Mouse (Mus musculus): ENCODE data around the gene Tppp3. TPM values are rescaled to one million over a fixed set of nuclear protein-coding genes. Genes with fewer than 3 reads are reported as not detected.
A peak's percentile ranks its signal among the peaks of the same experiment; 100 is the strongest.

The Tppp3 gene
- total RNA-seq (2014; fragmentation: Nextera tagmentation) (not detected in 2 replicates), total RNA-seq (2017) (not detected in 2 replicates)

DNA sequence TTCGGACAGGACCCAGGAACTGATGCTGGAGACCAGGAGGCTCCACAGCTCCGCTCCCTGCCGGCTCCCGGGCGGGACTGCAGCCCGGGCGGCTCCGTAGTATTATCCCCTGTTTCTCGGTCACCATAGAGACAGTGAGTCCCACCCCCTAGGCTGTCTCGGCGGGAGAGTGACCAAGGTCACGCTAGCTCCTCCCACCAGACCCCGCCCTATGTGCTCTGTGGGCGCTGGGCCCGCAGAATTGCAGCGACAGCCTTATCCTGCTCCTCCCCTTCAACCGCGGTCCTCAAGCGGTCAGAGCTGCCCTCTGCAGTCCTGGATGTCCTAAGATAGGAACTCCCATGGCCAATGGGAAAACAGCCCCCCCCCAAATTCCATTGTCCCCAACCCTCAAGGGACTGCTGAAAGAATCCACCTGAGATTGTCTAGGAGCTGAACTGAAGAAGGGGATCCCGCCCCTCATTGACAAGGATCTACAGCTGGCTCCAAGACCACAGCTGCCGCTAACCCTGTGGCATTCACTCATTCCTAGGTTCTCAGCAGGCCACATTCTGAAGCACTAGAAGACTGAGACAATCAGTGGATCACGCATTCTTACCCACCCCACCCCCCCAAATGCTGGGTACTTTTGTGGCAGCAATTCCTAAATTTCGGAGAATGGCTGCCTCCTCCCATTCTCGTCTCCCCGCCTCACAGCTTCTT lies at the start of gene Tppp3:
Tppp3 (minus strand) TSS at position 213 of the 702 bp plus-strand sequence.
- peak; percentile 84 for ATAC-seq (replicated peaks; ENCODE audit: poor library complexity, severe bottlenecking)

DNA sequence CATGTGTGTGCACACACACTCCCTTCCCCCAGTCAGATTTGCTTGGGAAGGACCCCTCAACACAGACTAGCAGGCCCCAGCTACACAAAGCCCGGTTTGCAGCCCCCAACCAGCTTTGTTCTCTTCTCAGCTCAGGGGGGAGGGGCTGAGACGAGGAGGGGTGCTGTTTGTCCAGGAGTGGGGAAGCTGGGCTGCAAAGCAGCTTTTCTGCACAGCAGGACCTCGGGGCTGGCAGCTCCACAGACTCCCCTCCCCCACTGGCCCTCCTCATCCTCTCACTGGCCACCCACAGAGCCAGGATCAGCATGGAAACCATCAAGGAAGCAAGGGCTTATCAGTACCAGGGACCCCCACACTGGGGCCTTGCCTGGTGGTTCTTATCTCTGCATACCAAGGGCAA lies 49.7 kb upstream of the Tppp3 start:
- ATAC-seq (replicated peaks; ENCODE audit: poor library complexity, severe bottlenecking), result no peak

DNA sequence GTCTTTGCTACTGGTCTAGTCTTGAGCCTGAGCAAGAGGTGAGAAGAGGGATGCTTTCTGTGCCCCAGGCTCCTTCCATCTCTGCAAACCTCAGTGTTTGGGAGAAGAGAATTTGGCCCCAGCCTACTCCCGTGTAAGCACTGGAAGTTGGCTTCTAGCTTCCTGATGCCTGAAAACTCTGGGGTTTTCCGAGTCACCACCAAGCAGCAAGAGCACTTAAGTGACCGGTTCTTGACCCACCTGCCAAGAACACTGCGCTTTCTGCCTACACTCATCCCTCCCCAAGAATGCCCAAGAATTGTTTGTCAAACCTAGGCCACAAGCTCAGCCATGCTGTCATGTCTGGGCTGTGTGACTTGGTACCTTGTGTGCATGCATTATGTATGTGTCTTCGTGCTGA lies 49.2 kb upstream of the Tppp3 start:
- ATAC-seq (replicated peaks; ENCODE audit: poor library complexity, severe bottlenecking), result no peak

DNA sequence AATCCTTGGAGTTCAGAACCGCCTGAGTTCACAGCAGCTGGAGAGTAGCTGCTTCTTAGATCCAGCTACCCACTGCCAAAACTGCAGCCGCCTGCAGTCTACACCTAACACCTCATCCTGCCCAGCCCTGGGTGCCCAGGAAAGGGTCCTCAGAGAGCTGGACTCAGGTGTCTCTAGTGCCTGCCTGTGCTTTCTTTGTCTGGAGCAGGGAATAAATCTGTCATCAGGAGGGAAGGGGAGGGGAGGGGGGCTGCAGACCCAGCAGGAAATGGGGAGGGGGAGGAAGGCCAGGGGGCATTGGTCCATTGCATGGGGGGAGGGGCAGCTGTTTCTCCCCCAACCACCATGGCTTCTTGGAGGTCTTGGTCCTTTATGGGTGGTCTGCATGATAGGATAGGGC lies 48.3 kb upstream of the Tppp3 start:
- ATAC-seq (replicated peaks; ENCODE audit: poor library complexity, severe bottlenecking), result no peak

DNA sequence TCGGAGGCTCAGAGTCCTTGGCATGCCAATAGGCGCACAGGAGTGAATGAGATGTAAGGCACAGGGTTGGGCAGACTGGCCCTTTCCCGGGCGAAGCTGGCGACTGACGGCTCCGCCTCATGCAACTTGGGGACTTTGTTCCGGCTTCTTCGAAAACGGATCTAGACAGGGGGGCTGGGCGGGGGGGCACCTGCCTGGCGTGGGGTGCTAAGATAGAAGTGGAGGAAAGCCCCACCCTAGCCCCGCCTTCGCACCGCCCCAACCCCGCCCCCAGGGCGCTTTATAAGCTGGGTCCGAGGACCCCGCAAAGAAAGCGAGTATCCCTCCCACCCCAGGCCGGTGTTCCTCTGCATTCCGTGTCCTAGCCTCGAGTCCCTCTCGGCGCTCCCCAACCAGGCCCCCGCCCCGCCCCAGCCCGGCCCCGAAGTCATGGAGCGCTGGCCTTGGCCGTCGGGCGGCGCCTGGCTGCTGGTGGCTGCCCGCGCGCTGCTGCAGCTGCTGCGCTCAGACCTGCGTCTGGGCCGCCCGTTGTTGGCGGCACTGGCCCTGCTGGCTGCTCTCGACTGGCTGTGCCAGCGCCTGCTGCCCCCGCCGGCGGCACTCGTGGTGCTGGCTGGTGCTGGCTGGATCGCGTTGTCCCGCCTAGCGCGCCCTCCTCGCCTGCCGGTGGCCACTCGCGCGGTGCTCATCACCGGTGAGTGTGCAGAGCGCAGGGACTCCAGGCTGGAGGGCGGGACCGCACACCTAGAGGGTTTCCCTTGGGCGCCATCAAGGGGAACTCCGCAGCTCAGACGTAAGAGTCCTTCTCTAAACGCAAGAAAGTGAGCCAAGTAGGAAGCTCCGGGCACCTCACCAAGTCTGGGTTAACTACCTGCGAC lies 47.3 kb upstream of the Tppp3 start, which contains the start of gene Hsd11b2:
Hsd11b2 (plus strand) TSS at position 320 of the 878 bp plus-strand sequence.
- peak; percentile 40 for ATAC-seq (replicated peaks; ENCODE audit: poor library complexity, severe bottlenecking)

DNA sequence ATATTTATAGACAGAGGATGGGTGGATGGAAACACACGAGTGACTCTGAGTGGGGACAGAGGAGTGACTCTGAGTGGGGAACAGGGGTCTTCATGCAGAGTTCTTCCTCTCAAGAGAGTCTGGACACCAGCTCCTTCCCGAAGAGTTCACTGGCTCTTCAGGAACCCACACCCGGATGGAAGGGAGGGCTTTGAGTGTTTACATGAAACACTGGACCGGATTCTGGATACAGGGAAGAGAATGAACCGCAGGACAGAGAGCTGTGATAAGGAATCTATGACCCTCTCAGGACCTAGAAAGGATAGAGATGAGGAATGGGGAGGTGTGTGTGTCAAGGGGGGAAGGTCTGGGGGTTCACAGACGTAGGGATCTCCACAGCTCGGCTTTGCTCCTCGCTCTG lies 46.0 kb upstream of the Tppp3 start:
- ATAC-seq (replicated peaks; ENCODE audit: poor library complexity, severe bottlenecking), result no peak

DNA sequence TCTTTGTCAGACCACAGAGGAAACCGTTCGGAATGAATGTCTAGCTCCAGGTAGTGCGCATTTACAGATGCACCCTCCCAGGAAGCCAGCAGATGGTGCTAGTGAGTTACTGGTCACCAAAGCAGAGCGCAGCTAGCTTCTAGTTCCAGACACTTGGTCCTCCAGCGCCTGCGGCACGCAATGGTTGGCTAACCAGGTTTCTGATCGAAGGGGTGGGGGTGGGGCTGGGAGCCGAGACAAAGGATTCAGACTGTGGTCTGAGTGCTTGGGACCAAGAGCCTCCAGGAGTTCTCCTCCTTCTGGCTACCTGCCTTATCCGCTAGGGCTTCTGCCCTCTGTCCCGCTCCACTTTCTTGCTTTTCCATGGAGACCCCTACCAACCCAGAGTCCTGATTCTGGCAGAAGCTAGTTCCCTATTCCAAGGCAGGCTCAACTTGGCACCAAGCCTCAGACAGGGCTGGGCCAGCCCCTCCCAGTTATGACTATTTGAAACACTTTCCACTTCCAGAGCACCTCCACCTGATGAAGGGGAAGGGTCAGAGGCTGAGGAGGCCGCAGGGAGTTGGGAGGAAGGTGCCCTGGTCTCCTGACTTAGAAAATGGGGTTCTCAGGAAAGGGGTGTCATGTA lies 44.8 kb upstream of the Tppp3 start:
- peak; percentile 84 for ATAC-seq (replicated peaks; ENCODE audit: poor library complexity, severe bottlenecking)

DNA sequence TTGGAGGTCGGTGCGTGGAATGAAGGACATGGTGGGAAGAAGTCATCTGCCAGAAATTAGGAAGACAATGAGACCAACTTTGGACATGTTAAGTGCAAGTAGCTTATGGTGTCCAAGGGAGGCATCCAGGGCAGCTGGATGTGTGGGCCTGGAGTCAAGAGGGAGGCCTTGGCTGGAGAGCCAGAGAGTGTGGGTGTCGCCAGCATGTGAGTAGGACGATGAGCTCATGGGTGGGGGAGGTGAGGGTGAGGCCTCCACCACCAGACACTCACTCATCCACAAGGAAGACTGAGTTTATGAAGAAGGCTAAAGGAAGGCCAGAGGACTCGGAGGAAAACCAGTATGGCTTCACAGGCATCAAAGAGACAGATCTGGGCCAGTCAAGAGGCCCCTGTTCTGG lies 43.3 kb upstream of the Tppp3 start:
- no peak for ATAC-seq (replicated peaks; ENCODE audit: poor library complexity, severe bottlenecking)

DNA sequence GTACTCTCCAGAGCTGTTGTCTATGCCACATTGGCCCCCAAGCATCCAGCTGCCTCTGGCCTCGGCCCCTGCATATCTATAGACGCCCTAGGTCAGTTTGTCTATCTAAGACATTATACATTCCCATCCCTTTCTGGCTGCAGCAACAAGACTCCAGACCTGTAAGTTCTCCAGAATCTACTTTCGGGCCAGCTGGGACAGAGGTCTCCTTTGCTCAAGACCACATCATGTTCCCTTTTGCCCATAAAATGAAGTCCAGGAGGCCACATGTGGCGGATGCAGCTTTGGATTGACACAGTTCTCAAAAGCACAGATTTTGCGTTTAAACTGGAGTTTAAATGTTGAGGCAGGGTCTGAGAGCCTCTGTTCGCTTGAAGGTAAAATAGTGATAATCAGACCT lies 42.9 kb upstream of the Tppp3 start:
- no peak for ATAC-seq (replicated peaks; ENCODE audit: poor library complexity, severe bottlenecking)

DNA sequence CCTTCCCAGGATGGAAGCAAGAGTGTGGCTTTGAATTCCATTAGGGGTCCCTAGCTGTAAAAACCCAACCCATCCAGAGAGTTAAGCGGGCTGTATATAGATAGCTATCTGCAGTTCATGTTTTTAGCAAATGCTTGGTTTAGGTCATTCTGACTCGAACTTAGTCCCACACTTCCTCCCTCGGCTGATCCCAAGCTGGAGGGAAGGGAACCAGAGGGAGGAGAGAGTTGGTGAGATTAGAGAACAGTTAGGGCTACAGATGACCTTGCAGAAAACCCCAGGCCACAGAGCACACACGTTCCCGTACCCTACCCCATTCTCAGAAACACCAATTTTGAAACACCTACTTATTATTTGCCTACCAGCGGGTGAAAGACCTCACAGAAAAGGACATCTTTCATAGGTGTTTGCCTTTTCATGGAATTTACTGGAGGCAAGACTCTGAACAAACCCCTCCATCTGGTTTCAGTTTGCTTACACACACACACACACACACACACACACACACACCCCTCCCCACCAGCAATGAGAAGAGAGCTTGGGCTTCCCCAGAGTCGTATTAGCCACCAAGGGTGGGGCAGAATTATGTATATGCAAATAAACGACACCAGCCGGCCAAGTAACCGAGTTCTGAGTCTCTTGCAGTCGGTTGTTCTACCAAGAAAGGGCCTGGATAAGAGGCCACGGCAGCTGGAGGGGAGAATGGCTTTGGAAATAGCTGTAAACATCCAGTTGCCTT lies 38.8 kb upstream of the Tppp3 start:
- ATAC-seq (replicated peaks; ENCODE audit: poor library complexity, severe bottlenecking), result no peak

DNA sequence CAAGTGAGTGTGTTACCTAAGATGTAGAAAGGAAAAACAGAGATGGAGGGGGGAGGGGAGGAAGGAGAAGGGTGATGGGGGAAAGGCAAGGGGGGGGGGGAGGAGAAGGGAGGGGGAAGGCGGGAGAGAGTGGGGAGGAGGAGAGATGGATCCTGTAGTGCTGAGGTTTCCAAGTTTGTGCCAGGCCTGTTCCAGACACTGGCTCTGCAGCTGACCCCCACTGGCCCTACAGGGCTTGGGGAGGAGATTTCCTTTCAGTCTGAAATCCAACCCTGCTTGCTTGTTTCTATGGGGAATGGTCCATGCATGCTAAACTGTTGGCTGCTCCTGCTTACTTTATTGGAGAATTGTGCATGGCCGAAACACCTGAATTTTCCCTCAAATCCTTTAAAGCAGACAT lies 37.4 kb upstream of the Tppp3 start:
- no peak for ATAC-seq (replicated peaks; ENCODE audit: poor library complexity, severe bottlenecking)

DNA sequence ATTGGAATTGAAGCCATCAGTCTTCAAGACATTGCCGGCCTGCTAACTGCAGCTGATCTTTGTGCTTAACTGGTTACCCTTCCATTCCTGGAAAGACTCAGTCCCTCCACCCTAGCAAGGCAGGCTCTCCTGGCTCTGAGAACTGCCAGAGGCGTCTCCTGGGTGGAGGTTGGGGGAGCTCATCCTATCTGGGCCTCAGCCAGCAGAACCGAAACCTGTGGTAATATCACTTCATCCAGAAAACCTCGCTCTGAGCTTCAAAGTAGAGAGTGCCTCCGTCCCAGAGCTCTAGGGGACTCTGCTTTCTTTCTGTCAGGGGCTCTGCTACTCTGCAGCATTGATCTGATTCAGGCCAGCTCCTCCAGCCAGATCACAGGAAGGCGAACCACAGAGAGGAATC lies 35.7 kb upstream of the Tppp3 start:
- ATAC-seq (replicated peaks; ENCODE audit: poor library complexity, severe bottlenecking), result peak; percentile 72

DNA sequence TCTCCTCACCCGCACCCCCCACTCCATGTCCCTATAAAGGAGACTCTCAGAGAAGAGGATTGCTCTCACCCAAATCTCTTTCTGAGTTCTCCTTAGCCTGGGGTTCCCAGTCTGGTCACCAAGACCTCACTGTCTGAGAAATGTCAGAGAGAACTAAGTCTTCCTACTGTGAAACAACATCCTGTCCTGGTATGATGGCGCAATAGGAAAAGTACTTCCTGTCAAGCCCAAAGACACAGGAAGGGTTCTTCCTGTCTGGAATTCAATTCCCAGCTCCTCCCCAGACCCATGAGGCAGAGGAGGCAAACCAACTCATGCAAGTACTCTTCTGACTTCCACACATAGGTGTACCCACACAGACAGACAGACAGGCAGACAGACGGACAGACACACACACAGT lies 33.3 kb upstream of the Tppp3 start:
- peak; percentile 46 for ATAC-seq (replicated peaks; ENCODE audit: poor library complexity, severe bottlenecking)

DNA sequence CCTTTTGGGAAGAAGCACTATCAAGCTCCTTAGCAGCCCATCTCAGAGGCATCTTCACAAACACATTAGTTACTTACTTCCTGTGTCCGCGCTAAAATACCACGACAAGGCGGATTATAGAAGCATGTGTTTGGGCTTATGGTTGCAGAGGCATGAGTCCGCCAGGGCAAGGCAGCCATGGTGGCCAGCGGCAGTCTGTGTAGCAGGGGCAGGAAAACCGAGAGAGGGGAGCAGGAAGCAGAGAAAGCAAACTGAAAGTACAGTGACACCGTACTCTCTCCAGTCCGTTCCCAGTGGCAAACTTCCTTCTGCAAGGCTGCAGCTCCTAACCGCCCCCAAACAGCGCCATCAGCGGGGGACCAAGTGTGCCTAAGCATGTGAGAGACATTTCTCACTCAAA lies 28.5 kb upstream of the Tppp3 start:
- ATAC-seq (replicated peaks; ENCODE audit: poor library complexity, severe bottlenecking), result peak; percentile 41

DNA sequence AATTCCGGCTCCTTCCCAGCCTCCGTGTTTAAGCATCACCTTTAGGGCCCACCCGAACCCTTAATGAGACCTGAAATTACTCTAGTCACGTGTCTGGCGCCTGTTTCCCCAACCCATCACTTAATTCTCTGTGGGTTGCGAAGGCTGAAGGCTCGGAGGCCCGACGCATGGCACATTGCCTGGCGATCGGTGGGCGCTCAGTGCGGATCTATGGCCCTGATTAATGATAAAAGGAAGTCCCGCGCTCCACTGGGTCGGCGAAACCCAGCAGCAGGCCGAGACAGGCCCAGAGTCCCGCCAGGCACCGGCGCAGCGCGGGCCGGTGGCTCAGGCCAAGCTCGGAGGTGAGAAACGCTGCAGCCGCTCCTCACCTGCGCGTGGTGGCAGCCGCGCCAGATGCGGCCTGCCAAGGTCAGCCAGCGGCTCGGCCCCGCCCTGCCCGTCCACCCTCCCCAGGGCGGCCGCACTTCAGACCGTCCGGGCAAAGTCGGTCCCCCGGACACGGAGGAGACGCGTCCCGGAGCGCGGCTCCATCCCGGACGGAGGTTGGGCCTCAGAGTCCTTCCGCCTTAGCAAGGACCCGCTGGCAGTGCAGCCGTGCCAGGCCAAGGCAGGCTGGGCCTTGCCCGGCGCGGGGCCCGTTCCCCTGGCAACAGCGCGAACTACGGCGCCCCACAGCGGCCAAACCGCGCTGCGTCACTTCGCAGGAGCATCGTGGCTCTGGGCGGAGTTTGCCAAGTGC lies 25.3 kb upstream of the Tppp3 start, which contains the start of gene Zdhhc1:
Zdhhc1 (minus strand) TSS at position 464 of the 742 bp plus-strand sequence.
- ATAC-seq (replicated peaks; ENCODE audit: poor library complexity, severe bottlenecking), result peak; percentile 96

DNA sequence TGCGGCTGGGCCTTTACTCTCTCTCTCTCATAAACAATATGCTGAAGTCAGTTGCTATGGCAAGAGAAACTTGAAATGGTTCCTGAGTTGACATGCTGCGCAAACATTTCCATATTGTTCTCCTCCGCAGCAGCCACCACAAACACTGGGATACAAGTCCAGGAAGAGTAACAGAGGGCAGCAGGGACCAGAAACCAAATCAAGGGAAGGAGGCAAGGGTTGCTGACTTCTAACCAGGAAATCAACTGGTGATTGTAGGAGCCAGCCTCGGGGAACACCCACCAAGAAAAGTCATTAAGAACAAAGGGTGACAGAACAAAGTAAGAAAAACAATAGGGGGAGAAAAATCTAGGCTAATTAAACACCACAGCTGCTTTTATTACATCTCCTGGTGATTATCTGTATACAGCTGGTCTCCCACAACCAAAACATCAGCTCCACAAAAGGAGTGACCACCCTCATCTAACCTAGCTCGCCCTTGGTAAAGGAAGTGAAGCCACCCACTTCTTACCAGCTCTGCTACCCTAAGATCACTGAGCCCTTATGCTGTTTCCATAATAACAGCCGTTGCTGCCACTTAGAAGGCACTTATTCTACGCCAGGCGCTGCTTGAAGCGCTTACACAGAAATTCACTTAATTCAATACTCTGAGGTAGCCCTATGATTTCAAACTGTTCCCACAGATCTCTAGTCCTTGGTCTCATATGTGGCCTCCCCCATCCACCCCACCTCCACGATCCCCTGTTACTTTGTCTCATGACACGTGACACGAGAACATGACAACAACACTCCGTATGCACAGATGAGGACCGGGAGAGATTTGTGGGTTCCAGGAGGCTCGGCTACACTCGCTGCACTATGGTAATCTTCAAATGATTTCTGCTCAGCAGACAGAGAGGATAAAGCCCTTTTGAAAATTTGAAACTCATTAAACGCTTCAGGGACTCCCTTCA lies 24.3 kb upstream of the Tppp3 start:
- ATAC-seq (replicated peaks; ENCODE audit: poor library complexity, severe bottlenecking), result no peak

DNA sequence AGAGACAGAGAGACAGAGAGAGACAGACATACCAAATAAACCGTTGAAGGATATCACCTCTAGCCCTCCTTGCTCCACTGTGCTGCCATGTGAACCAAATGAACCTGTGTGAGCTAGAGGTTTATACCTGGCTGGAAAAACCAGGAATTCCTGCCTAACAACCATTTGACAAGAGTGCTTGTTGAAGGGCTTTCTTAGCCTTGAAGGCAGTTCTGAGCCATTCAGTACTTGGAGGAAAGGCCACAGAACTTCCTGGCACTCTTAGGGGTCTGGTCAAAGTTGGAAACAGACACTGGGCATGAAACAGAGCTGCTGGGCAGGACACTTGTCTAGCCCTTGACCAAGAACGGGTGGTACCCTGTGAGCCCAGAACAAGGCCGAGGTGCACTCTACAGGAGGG lies 23.2 kb upstream of the Tppp3 start:
- ATAC-seq (replicated peaks; ENCODE audit: poor library complexity, severe bottlenecking), result no peak

DNA sequence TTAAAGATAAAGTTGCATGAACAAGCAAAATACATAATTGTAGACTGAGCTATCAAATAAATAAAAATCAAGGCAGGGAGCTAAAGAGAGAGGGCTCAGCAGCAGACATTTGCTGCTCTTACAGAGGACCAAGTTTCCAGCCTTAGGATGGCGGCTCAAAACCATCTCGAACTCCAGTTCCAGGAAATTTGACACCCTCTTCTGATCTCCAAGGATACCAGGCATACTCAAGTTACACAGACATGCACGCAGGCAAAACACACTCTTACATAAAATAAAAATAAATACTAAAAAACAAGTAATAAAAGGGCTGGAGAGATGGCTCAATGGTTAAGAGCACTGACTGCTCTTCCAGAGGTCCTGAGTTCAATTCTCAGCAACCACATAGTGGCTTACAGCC lies 22.2 kb upstream of the Tppp3 start:
- no peak for ATAC-seq (replicated peaks; ENCODE audit: poor library complexity, severe bottlenecking)

DNA sequence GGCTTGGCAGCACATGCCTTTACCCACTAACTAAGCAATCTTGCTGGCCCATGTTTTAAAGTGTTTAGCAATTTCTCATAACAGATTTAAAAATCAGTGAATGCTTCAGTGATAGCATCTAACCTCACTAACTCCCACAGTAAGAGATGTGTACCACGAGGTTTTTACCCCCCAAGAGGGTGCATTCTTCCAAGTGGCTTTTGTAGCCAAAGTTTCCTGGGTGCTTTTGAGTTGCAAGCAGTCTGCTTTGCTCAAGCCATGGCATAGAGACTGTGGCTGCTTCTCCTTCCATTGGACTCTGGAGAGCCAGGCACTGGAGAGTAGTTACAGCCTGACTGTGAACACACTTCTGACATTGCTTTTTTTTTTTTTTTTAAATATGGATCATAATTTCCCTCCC lies 18.0 kb upstream of the Tppp3 start:
- ATAC-seq (replicated peaks; ENCODE audit: poor library complexity, severe bottlenecking), result no peak

Measured in granulocyte monocyte progenitor cell, adult 5-6 weeks (primary cell).